Mouse (Mus musculus) hindbrain, embryonic 16.5 days (tissue): ENCODE data around the gene Schip1. TPM values are rescaled to one million over a fixed set of nuclear protein-coding genes. Genes with fewer than 3 reads are reported as not detected.

Experiments
- ATAC-seq: fragments of 200-750 bp; cut with Nextera tagmentation; 2 replicates; pipeline ENCODE4 v1.8.0; 2017; ENCODE audit warnings: moderate TSS enrichment, moderate library complexity
- H3K27ac ChIP-seq: fragments of 300-500 bp; sonication (generic); 2 replicates; pipeline ENCODE4 v1.5.1; 2014; ENCODE audit warnings: low read depth, mild to moderate bottlenecking, control low read depth, low read length, moderate library complexity
- H3K27me3 ChIP-seq: fragments of 300-500 bp; sonication (generic); replicated peaks from 2 replicates; pipeline ENCODE4 v1.6.1; 2014; ENCODE audit warnings: low read length; ENCODE audit not compliant: control insufficient read depth, insufficient read depth
- H3K36me3 ChIP-seq: fragments of 300-500 bp; sonication (generic); 2 replicates; pipeline ENCODE4 v1.6.1; 2014; ENCODE audit warnings: mild to moderate bottlenecking, low read length, moderate library complexity, mixed read lengths; ENCODE audit not compliant: control insufficient read depth, insufficient read depth
- H3K4me1 ChIP-seq: fragments of 300-500 bp; sonication (generic); 2 replicates; pipeline ENCODE4 v1.6.1; 2014; ENCODE audit warnings: low read depth, low read length; ENCODE audit not compliant: control insufficient read depth, insufficient read depth
- H3K4me2 ChIP-seq: fragments of 300-500 bp; sonication (generic); 2 replicates; pipeline ENCODE4 v1.6.1; 2014; ENCODE audit warnings: mild to moderate bottlenecking, low read length, control low read depth, moderate library complexity
- H3K4me3 ChIP-seq: fragments of 300-500 bp; sonication (generic); 2 replicates; pipeline ENCODE4 v1.5.1; 2014; ENCODE audit warnings: mild to moderate bottlenecking, low read length, control low read depth, moderate library complexity
- H3K9ac ChIP-seq: fragments of 300-500 bp; sonication (generic); 2 replicates; pipeline ENCODE4 v1.6.1; 2014; ENCODE audit warnings: low read depth, mild to moderate bottlenecking, control low read depth, low read length, moderate library complexity
- H3K9me3 ChIP-seq: fragments of 300-500 bp; sonication (generic); 2 replicates; pipeline ENCODE4 v1.6.1; 2014; ENCODE audit warnings: mild to moderate bottlenecking, low read length, moderate library complexity; ENCODE audit not compliant: control insufficient read depth
- WGBS: fragments of 180-500 bp; shearing (Covaris S2); extraction: QIAGEN DNeasy Blood & Tissue Kit; methylation state at CpG from one replicate; pipeline ENCODE4 v1.1.7; 2014; 5-methylcytosine and 5-hydroxymethylcytosine counted together
- polyA plus RNA-seq: library from polyadenylated mRNA; unstranded; fragments of >200 nt; fragmentation: Nextera tagmentation; extraction: Ambion mirVana; gene quantifications from 2 replicates; pipeline ENCODE4 v1.2.1, GENCODE M21; 2015

Schip1 gene
- polyA plus RNA-seq, 1 experiment from 2014 or later: 157 TPM

DNA sequence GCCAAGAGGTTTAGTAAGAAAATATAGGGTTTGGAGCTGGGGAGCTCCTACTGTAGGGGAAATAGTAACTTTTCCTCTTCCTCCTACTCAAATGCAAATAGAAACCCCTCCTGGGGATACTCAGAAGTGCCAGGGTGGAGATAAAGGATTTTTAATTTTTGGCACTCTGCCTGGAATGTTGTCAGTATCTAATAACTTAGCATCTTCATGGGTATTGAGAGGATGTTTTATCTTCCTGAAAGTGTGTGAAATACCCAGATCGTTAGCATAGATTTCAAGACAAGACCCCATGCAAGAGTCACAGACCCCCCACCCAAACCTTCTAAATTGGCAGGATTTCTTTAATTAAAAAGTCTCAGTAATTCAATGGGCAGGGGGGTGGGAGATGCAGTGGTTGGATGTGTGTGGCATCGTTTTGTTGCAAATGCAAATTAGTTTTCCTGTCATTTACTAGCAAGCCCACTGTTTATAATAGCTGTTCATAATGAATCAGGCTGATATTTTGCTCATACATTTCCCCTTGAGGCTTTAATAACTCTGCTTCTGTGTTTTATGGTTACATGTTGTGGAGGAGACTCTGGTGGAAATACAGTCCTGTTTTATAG lies 40.6 kb downstream of the Schip1 start:
- Histone ChIP-seq H3K36me3 (no peaks in the 10 kb centered on the region), H3K4me3 (no peak overlapping the region), H3K4me1 (no peaks in the 10 kb centered on the region), H3K9ac (no peak overlapping the region), H3K4me2 (no peak overlapping the region), H3K9me3 (no peaks in the 10 kb centered on the region), H3K27me3 (no peaks in the 10 kb centered on the region), H3K27ac (no peak overlapping the region)
- WGBS: 25% methylated on average over 2 of the region's 2 CpGs
- peak; percentile 27; the same call in 1 of the 2 replicates for ATAC-seq

DNA sequence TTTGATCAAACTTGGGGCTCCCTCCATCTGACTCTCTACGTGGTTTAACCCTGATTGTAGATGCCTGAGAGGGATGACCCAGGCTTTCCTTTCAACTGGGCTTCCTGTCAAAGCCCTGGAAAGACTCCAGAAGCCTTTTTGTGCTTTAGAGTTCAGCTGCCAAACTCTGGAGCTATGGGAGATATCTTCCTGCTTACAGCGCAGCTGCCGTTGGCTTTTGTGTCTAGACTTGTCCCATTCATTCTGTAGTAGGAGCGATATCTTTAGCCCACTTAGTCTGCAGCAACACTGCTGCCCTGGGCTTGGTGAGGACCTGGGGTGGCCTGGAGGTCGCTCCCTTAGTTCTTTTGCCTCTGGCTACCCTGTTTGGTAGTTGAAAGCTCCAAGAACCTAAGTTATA lies 56.7 kb downstream of the Schip1 start:
- 53% methylated on average over 5 of the region's 5 CpGs for WGBS
- no peak overlapping the region for H3K9ac ChIP-seq
- H3K9me3 ChIP-seq: no peaks in the 10 kb centered on the region
- H3K4me1 ChIP-seq: no peaks in the 10 kb centered on the region
- no peaks in the 10 kb centered on the region for H3K36me3 ChIP-seq
- no peak overlapping the region for H3K4me3 ChIP-seq
- no peak overlapping the region for H3K27ac ChIP-seq
- no peak for ATAC-seq
- H3K4me2 ChIP-seq: no peak overlapping the region
- H3K27me3 ChIP-seq: no peaks in the 10 kb centered on the region

GRCm38 (mm10) chr3:68126284-68126856 lies 61.8 kb downstream of the Schip1 start:
- ATAC-seq: no peak

DNA sequence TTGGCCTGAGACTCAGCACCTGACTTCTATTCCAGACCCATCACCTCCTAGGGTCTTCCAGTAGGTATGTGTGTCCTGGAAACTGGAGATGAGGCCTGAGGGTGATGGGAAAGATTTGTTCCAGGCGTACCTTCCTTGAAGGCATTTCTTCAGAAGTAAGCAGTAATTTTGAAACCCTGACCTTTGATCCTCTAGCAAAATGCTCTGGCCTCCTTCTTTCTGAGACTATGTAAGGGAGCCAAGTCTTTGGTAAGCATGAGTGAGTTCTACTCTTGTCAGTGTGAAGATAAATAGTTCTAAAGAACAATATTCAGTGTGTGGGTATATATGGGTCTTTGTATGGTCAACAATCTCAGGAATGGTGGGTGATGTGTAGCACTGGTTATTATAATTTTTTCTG lies 65.8 kb downstream of the Schip1 start:
- H3K27me3 ChIP-seq: no peaks in the 10 kb centered on the region
- ATAC-seq: no peak
- WGBS: 94% methylated on average over 1 of the region's 1 CpGs
- H3K4me2 ChIP-seq: no peak overlapping the region
- H3K9ac ChIP-seq: no peak overlapping the region
- H3K36me3 ChIP-seq: no peaks in the 10 kb centered on the region
- no peaks in the 10 kb centered on the region for H3K4me1 ChIP-seq
- no peak overlapping the region for H3K27ac ChIP-seq
- H3K4me3 ChIP-seq: no peak overlapping the region
- no peaks in the 10 kb centered on the region for H3K9me3 ChIP-seq

More at GRCm38 (mm10) chr3:68126284-68126856, 61.8 kb downstream of the Schip1 start:
- Histone ChIP-seq H3K9ac (no peak overlapping the region), H3K36me3 (no peaks in the 10 kb centered on the region), H3K27me3 (no peaks in the 10 kb centered on the region), H3K4me3 (no peak overlapping the region), H3K4me2 (no peak overlapping the region), H3K9me3 (no peaks in the 10 kb centered on the region), H3K27ac (no peak overlapping the region), H3K4me1 (no peaks in the 10 kb centered on the region)
- WGBS: 38% methylated on average over 6 of the region's 6 CpGs

DNA sequence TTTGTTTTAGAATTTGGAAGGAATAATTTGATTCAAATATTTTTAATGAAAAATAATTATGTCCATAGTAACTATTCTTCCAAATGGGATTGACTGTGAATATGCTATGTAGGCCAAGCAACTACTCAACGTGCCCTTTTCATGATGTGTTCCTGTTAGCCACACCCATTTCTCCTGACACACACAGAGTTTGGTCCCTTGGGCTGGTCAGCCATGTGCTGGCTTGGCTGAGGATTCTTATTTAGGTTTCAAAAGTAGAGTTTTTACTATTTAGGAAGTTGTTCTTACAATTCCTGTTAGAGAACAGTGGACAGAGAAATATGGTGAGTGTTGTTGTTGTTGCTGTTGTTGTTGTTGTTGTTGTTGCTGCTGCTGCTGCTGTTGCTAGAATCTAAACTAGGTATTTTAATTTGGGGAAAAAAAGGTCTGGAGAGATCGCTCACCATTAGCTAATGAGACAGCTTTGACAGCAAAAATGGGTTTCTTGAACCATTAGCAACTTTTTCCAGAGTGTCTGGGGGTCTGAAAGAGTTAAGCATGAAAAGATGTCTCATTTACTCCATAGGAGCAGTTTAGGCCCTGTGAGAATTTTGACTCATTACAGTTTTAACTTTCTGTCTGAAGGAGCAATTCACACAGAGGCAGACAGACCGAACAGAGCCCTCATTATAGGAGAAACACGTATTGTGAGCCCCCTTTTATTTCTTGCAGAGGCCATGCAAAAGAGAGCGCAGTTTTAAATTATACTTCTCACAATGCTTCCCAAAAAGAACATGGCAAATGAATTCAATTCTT lies 74.4 kb downstream of the Schip1 start:
- Histone ChIP-seq H3K9me3 (no peaks in the 10 kb centered on the region), H3K36me3 (no peaks in the 10 kb centered on the region), H3K27me3 (no peaks in the 10 kb centered on the region), H3K9ac (no peak overlapping the region), H3K4me1 (no peaks in the 10 kb centered on the region), H3K27ac (no peak overlapping the region), H3K4me3 (no peak overlapping the region), H3K4me2 (no peak overlapping the region)
- WGBS: 48% methylated on average over 5 of the region's 5 CpGs
- no peak for ATAC-seq

DNA sequence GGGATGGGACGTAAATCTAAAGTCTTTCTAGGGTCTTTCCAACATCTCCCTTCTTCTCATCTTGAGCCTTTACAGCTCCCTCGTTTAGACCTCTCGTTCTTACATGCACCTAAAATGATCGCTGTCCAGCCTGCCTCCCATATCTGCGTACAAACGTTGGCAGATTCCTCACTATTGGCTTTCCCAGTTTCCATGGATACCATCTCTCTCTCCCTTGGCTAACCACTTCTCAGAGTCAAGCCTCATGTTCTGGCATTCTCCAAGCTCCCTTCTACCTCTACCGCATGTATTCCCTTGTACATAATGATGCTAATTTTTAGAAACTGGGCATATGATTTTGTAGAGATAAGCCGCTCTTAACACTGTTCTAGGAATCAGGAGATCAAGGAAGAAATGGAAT lies 86.1 kb downstream of the Schip1 start:
- H3K9me3 ChIP-seq: no peaks in the 10 kb centered on the region
- no peak overlapping the region for H3K4me2 ChIP-seq
- H3K4me1 ChIP-seq: no peaks in the 10 kb centered on the region
- H3K36me3 ChIP-seq: no peaks in the 10 kb centered on the region
- H3K27ac ChIP-seq: no peak overlapping the region
- no peak overlapping the region for H3K4me3 ChIP-seq
- no peaks in the 10 kb centered on the region for H3K27me3 ChIP-seq
- H3K9ac ChIP-seq: no peak overlapping the region
- ATAC-seq: no peak
- 78% methylated on average over 8 of the region's 8 CpGs for WGBS

DNA sequence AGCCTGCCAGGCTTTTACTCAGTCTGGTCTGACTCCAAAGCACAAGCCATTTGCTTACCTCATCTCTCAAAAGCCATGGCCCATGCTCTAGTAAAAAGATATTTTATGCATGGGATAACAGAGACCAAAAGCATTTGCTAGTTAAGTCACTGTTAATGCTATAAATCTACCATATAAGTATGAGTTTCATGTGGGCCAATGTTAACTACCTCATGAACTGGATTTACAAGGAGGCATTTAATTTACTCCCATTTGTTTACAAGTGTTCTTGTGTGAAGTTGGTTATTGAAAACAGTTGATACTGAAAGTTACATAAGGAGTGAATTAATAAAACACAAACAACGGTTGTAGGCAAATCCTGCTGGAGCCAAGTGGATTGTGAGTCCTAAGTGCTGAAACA lies 95.6 kb downstream of the Schip1 start:
- H3K27me3 ChIP-seq: no peaks in the 10 kb centered on the region
- no peaks in the 10 kb centered on the region for H3K4me1 ChIP-seq
- H3K9ac ChIP-seq: no peak overlapping the region
- no peaks in the 10 kb centered on the region for H3K9me3 ChIP-seq
- no peaks in the 10 kb centered on the region for H3K36me3 ChIP-seq
- no peak for ATAC-seq
- H3K4me2 ChIP-seq: no peak overlapping the region
- no peak overlapping the region for H3K4me3 ChIP-seq
- no peak overlapping the region for H3K27ac ChIP-seq
- 90% methylated on average over 1 of the region's 1 CpGs for whole genome bisulfite sequencing

DNA sequence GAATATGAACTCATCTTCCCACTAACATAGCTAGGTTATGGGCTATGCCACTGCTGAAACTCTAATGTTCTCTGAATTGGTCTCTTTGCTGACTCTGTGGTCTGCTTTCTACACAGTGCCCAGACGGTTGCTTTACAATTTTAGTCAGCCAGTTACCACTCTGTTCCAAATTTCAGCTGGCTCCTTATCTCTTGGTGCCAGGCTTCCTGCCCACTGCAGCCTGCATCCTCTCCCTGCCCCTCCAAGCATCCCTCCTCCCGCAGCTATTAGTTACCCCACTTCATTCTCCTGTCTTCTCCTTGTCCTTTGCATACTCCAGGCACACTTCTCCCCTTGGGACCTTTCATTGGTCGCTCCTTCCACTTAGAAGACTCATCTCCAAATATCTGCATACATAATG lies 96.2 kb downstream of the Schip1 start:
- no peak for ATAC-seq
- Histone ChIP-seq H3K4me3 (no peak overlapping the region), H3K4me1 (no peaks in the 10 kb centered on the region), H3K4me2 (no peak overlapping the region), H3K9ac (no peak overlapping the region), H3K9me3 (no peaks in the 10 kb centered on the region), H3K36me3 (no peaks in the 10 kb centered on the region), H3K27ac (no peak overlapping the region), H3K27me3 (no peaks in the 10 kb centered on the region)
- WGBS: 76% methylated on average over 3 of the region's 3 CpGs

- Histone ChIP-seq H3K4me3 (no peak overlapping the region), H3K9ac (no peak overlapping the region), H3K27me3 (no peaks in the 10 kb centered on the region), H3K4me2 (no peak overlapping the region), H3K36me3 (no peaks in the 10 kb centered on the region), H3K27ac (no peak overlapping the region), H3K9me3 (no peaks in the 10 kb centered on the region), H3K4me1 (no peaks in the 10 kb centered on the region)
- 0 out of 2 replicates have a peak, but pooled peaks have one; percentile 63 for ATAC-seq
- WGBS: 55% methylated on average over 1 of the region's 1 CpGs
Observed at GRCm38 (mm10) chr3:68178248-68178647, 113.6 kb downstream of the Schip1 start.
